ENCODE assay signal across 8 mouse cellular contexts in genomic region chr11:99039782-99040181, GRCm38 (mm10). TPM values are rescaled to one million over a fixed set of nuclear protein-coding genes. Genes with fewer than 3 reads are reported as not detected.
A peak's percentile ranks its signal among the peaks of the same experiment; 100 is the strongest.
DNase-seq lines count a peak whose midpoint lies in the region; ATAC-seq and TF ChIP-seq lines count a peak whose summit lies in the region.

No protein-coding gene starts in this region.

- WGBS in heart, embryonic 13.5 days, result 0% methylated on average over 15 of the region's 15 CpGs
- WGBS in kidney, postnatal 0 days, result under 1% methylated on average over 15 of the region's 15 CpGs
- 1% methylated on average over 15 of the region's 15 CpGs for WGBS in liver, embryonic 12.5 days (ENCODE audit: insufficient replicate concordance)

- peaks cover 14% of the 10 kb centered on the region for H3K4me1 ChIP-seq in bone marrow macrophage, adult 2 months (ENCODE audit: control insufficient read depth, insufficient read depth, low read length)
- no peaks in the 10 kb centered on the region for H3K4me1 ChIP-seq in embryonic fibroblast, embryonic 13.5 days (ENCODE audit: control insufficient read depth, insufficient read depth, low read length)
- peaks cover 30% of the 10 kb centered on the region for H3K4me1 ChIP-seq in heart, embryonic 13.5 days
- peaks cover 22% of the 10 kb centered on the region; the same call in 1 of the 2 replicates for H3K4me1 ChIP-seq in kidney, postnatal 0 days (replicated peaks; ENCODE audit: insufficient read depth, low read length)
- peaks cover 51% of the 10 kb centered on the region for H3K4me1 ChIP-seq in liver, embryonic 12.5 days

- peaks cover 11% of the 10 kb centered on the region for H3K27me3 ChIP-seq in heart, embryonic 13.5 days (replicated peaks)
- no peaks in the 10 kb centered on the region for H3K27me3 ChIP-seq in kidney, postnatal 0 days (ENCODE audit: insufficient read depth, low read length)
- peaks cover 62% of the 10 kb centered on the region for H3K27me3 ChIP-seq in liver, embryonic 12.5 days (replicated peaks)
- peaks cover 2% of the 10 kb centered on the region; the same call in 1 of the 2 replicates for H3K27me3 ChIP-seq in splenic B cell, adult 2 months (ENCODE audit: control insufficient read depth, insufficient read depth, low read length, poor library complexity, severe bottlenecking)

- peak overlapping the region; percentile 88 for H3K4me2 ChIP-seq in heart, embryonic 13.5 days
- peak overlapping the region; percentile 82 for H3K4me2 ChIP-seq in kidney, postnatal 0 days (ENCODE audit: low read length)
- H3K4me2 ChIP-seq in liver, embryonic 12.5 days, result peak overlapping the region; percentile 73

- H3K27ac ChIP-seq in bone marrow macrophage, adult 2 months (ENCODE audit: insufficient read depth, low read depth, low read length), result no peak overlapping the region
- H3K27ac ChIP-seq in embryonic fibroblast, embryonic 13.5 days (ENCODE audit: insufficient read depth, low read length), result no peak overlapping the region
- H3K27ac ChIP-seq in heart, embryonic 13.5 days (replicated peaks), result peak overlapping the region; percentile 89
- H3K27ac ChIP-seq in kidney, postnatal 0 days, result peak overlapping the region; percentile 95
- H3K27ac ChIP-seq in liver, embryonic 12.5 days, result no peak overlapping the region

- ATAC-seq in heart, embryonic 13.5 days (ENCODE audit: extremely low read depth, insufficient number of reproducible peaks, low FRiP score, low TSS enrichment), result no peak
- ATAC-seq in kidney, postnatal 0 days (replicated peaks; ENCODE audit: low FRiP score, low read depth), result peak; percentile 48
- ATAC-seq in liver, embryonic 12.5 days, result peak; percentile 23; the same call in 1 of the 2 replicates

- H3K9ac ChIP-seq in heart, embryonic 13.5 days, result peak overlapping the region; percentile 90
- peak overlapping the region; percentile 86 for H3K9ac ChIP-seq in kidney, postnatal 0 days (ENCODE audit: low read depth, low read length)
- no peak overlapping the region for H3K9ac ChIP-seq in liver, embryonic 12.5 days

- TF ChIP-seq POLR2A in bone marrow macrophage, adult 2 months (IDR thresholded peaks at IDR 0.05; ENCODE audit: borderline replicate concordance, low read depth, low read length), result no peak
- TF ChIP-seq POLR2A in embryonic fibroblast, embryonic 13.5 days (IDR thresholded peaks at IDR 0.05; ENCODE audit: low read depth, low read length), result no peak

- peak; percentile 82 for DNase-seq in CD4-positive helper T cell, adult 2 months (ENCODE audit: low read depth, low spot score)
- peak; percentile 97 for DNase-seq in kidney, postnatal 0 days (ENCODE audit: low spot score)
- DNase-seq in naive thymus-derived CD4-positive, alpha-beta T cell, adult 2 months (ENCODE audit: low read depth), result peak; percentile 89
- DNase-seq in splenic B cell, adult 2 months (ENCODE audit: low read depth, low spot score), result peak; percentile 81

- H3K4me3 ChIP-seq in bone marrow macrophage, adult 2 months (ENCODE audit: insufficient read depth, low read length), result peak overlapping the region; percentile 80
- H3K4me3 ChIP-seq in embryonic fibroblast, embryonic 13.5 days (ENCODE audit: insufficient read depth, low read length), result peak overlapping the region; percentile 5; the same call in 1 of the 2 replicates
- peak overlapping the region; percentile 65 for H3K4me3 ChIP-seq in heart, embryonic 13.5 days
- H3K4me3 ChIP-seq in kidney, postnatal 0 days (replicated peaks; ENCODE audit: low read depth, low read length), result peak overlapping the region; percentile 64
- H3K4me3 ChIP-seq in liver, embryonic 12.5 days, result peak overlapping the region; percentile 62

- peaks cover 3% of the 10 kb centered on the region for H3K36me3 ChIP-seq in heart, embryonic 13.5 days
- no peaks in the 10 kb centered on the region for H3K36me3 ChIP-seq in kidney, postnatal 0 days (ENCODE audit: insufficient read depth, low read length)
- no peaks in the 10 kb centered on the region for H3K36me3 ChIP-seq in liver, embryonic 12.5 days
- no peaks in the 10 kb centered on the region for H3K36me3 ChIP-seq in splenic B cell, adult 2 months (ENCODE audit: control insufficient read depth, insufficient read depth, low read length, poor library complexity, severe bottlenecking)

- TF ChIP-seq CTCF in bone marrow macrophage, adult 2 months (IDR thresholded peaks at IDR 0.05; ENCODE audit: low read depth, low read length), result peak; percentile 68
- TF ChIP-seq CTCF in embryonic fibroblast, embryonic 13.5 days (IDR thresholded peaks at IDR 0.05; ENCODE audit: borderline replicate concordance, insufficient read depth, low read length), result peak; percentile 62
- peak; percentile 91 for TF ChIP-seq CTCF in kidney, postnatal 0 days (IDR thresholded peaks at IDR 0.05; ENCODE audit: low read depth)

- H3K9me3 ChIP-seq in heart, embryonic 13.5 days, result no peaks in the 10 kb centered on the region
- H3K9me3 ChIP-seq in kidney, postnatal 0 days (replicated peaks; ENCODE audit: low read length), result no peaks in the 10 kb centered on the region
- H3K9me3 ChIP-seq in liver, embryonic 12.5 days (replicated peaks), result no peaks in the 10 kb centered on the region

RNA-seq across cellular contexts. Expression of gene Igfbp4, which starts 1.3 kb away (rescaled TPM):
- 372 and 390 TPM in 2 replicates for polyA plus RNA-seq in bone marrow macrophage, adult 2 months (2012; ENCODE audit: insufficient read depth, insufficient read length, missing spikeins)
- polyA plus RNA-seq in embryonic fibroblast, embryonic 13.5 days (2011; ENCODE audit: insufficient read length, low read depth, missing spikeins), result 212 and 419 TPM in 2 replicates
- polyA plus RNA-seq in heart, embryonic 13.5 days (2015; fragmentation: Nextera tagmentation; extraction: Ambion mirVana), result 371 and 397 TPM in 2 replicates
- 584 and 616 TPM in 2 replicates for polyA plus RNA-seq in kidney, postnatal 0 days (2015; fragmentation: Nextera tagmentation; extraction: Ambion mirVana)
- 236 TPM in 2 replicates for polyA plus RNA-seq in liver, embryonic 12.5 days (2016; fragmentation: Nextera tagmentation; extraction: Ambion mirVana)

RNA-seq across cellular contexts. Expression of gene Top2a, which starts 15.8 kb away (rescaled TPM):
- polyA plus RNA-seq in bone marrow macrophage, adult 2 months (2012; ENCODE audit: insufficient read depth, insufficient read length, missing spikeins), result 135 and 154 TPM in 2 replicates
- 141 and 227 TPM in 2 replicates for polyA plus RNA-seq in embryonic fibroblast, embryonic 13.5 days (2011; ENCODE audit: insufficient read length, low read depth, missing spikeins)
- 158 and 170 TPM in 2 replicates for polyA plus RNA-seq in heart, embryonic 13.5 days (2015; fragmentation: Nextera tagmentation; extraction: Ambion mirVana)
- 70.5 and 85.9 TPM in 2 replicates for polyA plus RNA-seq in kidney, postnatal 0 days (2015; fragmentation: Nextera tagmentation; extraction: Ambion mirVana)
- polyA plus RNA-seq in liver, embryonic 12.5 days (2016; fragmentation: Nextera tagmentation; extraction: Ambion mirVana), result 249 and 261 TPM in 2 replicates

RNA-seq across cellular contexts. Expression of gene Tns4, which starts 49.3 kb away (rescaled TPM):
- 1.6 and 2.0 TPM in 2 replicates for polyA plus RNA-seq in bone marrow macrophage, adult 2 months (2012; ENCODE audit: insufficient read depth, insufficient read length, missing spikeins)
- polyA plus RNA-seq in embryonic fibroblast, embryonic 13.5 days (2011; ENCODE audit: insufficient read length, low read depth, missing spikeins), result not detected in 2 replicates
- polyA plus RNA-seq in heart, embryonic 13.5 days (2015; fragmentation: Nextera tagmentation; extraction: Ambion mirVana), result 0.15 and 0.21 TPM in 2 replicates
- 0.13 and 0.16 TPM in 2 replicates for polyA plus RNA-seq in kidney, postnatal 0 days (2015; fragmentation: Nextera tagmentation; extraction: Ambion mirVana)
- 0.17 and 0.39 TPM in 2 replicates for polyA plus RNA-seq in liver, embryonic 12.5 days (2016; fragmentation: Nextera tagmentation; extraction: Ambion mirVana)

RNA-seq across cellular contexts. Expression of gene Gjd3, which starts 57.0 kb away (rescaled TPM):
- polyA plus RNA-seq in bone marrow macrophage, adult 2 months (2012; ENCODE audit: insufficient read depth, insufficient read length, missing spikeins), result not detected in 2 replicates
- not detected in 2 replicates for polyA plus RNA-seq in embryonic fibroblast, embryonic 13.5 days (2011; ENCODE audit: insufficient read length, low read depth, missing spikeins)
- polyA plus RNA-seq in heart, embryonic 13.5 days (2015; fragmentation: Nextera tagmentation; extraction: Ambion mirVana), result 1.3 and 3.3 TPM in 2 replicates
- 1.1 and 1.6 TPM in 2 replicates for polyA plus RNA-seq in kidney, postnatal 0 days (2015; fragmentation: Nextera tagmentation; extraction: Ambion mirVana)
- not detected in 2 replicates for polyA plus RNA-seq in liver, embryonic 12.5 days (2016; fragmentation: Nextera tagmentation; extraction: Ambion mirVana)

Comparison
In these comparisons a context has a peak if more than half of its experiments do, and no peak if none do; other contexts are left out.
1. H3K27ac ChIP-seq: peak in heart, embryonic 13.5 days (single experiment) and kidney, postnatal 0 days (single experiment); none in bone marrow macrophage, adult 2 months (single experiment), embryonic fibroblast, embryonic 13.5 days (single experiment) and liver, embryonic 12.5 days (single experiment).
2. H3K4me3 ChIP-seq: peak in every context shown above with its lines; median percentile 80 in bone marrow macrophage, adult 2 months; 65 in heart, embryonic 13.5 days; 64 in kidney, postnatal 0 days; 62 in liver, embryonic 12.5 days; 5 in embryonic fibroblast, embryonic 13.5 days.
3. Peak in every context shown above with its lines, with median percentiles within 50 percentile points of each other: DNase-seq, CTCF ChIP-seq and H3K4me2 ChIP-seq.